Mouse (Mus musculus): Measurements from ENCODE around the gene Ppp1r36. TPM values are rescaled to one million over a fixed set of nuclear protein-coding genes. Genes with fewer than 3 reads are reported as not detected.

Gene Ppp1r36
- polyA plus RNA-seq (2012; rRNA removed): 0.10 TPM in 1 of 2 replicates, not detected in the other

GRCm38 (mm10) chr12:76417433-76417854, at the start of gene Ppp1r36:
TSS of gene Ppp1r36 (plus strand) at chr12:76417538.

DNA sequence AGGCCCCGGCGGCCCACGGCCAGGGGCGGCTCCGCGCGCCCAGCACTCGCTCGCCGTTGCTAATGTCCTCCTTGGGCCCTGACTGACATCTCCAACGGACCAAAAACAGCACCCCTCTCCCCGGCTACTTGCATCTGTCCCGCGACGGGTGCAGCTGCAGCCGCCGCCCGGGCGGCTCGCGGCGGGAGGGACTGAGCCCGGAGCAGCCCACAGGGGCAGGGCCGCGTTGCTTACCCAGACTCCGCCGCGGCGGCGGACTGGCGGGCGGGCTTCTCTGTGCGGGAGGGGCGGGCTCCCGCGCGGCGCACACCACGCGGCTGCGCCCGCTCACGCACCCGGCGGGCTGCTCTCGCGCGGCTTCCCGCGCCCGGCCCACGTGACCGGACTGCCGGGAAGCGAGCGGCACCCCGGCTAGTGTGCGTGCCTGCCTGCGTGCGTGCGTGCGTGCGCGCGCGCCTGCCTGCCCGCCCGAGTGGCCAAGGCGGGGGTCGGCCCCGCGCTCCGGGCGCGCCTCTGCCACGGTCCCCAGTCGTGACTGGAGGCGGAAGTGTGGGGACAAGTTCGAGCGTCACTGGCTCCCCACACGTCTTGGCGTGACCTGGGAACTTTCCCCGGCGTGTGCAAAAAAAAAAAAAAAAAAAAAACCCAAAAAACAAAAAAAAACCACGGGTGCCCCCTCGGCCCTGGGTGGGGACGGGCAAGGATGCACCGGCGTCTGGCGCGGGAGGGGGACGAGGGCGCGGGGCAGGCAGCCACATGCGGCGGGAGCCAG, 47.9 kb upstream of the Ppp1r36 start, which contains the start of gene Zbtb25:
Gene Zbtb25 (minus strand): TSS at position 397 of the 772 bp plus-strand sequence.

DNA sequence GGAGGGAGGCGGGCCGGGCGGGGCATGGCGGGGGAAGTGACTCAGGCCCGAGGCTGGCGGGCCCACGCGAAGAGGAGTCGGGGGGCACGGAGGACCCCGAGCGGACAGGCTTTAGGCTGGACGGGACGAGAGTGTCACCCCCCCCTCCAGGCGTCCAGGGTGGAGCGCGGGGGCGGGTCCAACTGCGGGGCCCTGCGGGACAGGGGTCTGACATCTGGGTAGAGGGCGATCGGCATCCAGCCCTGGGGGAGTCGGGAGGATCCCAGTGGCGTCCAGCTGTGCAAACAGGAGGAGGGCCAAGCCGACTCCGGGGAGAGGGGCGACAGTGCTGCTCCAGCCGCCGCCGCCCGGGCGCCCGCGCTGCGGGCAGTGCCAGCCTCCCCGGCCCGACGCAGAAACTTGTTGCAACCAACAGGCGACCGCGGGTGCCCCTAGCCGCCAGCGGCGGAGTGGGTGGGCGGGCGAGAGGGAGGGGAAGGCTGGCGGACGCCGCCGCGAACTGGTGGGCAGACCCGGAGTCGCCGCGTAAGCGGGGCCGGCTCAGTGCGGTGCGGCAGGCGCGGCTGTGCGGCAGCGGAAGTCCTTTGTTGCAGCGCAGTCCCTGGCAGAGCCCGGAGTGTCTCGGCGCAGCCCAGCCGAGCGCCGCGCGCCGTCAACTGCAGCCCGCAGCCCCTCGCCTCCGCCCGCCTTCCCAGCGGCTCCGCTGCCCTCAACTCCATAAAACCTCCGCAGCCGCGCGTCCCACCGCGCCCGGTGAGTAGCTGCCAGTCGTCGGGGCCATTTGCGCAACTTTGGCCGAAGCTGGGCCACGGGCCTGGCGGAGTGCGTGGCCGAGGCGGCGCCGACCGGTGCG, 47.1 kb upstream of the Ppp1r36 start, which contains the start of gene Zbtb1:
Gene Zbtb1 (plus strand): TSS at position 289 of the 853 bp plus-strand sequence.

GRCm38 (mm10) chr12:76403886-76404537, 13.3 kb upstream of the Ppp1r36 start, which contains the start of gene Hspa2:
TSS of gene Hspa2 (plus strand) at chr12:76404176.

Other genes starting within 250 kb of the Ppp1r36 start
- gene Esr2, start 240.3 kb upstream of the Ppp1r36 start, polyA plus RNA-seq (2012; rRNA removed): not detected in 2 replicates
- not detected in 2 replicates for gene Tex21, start 170.8 kb upstream of the Ppp1r36 start, polyA plus RNA-seq (2012; rRNA removed)
- gene Mthfd1, start 162.2 kb upstream of the Ppp1r36 start, polyA plus RNA-seq (2012; rRNA removed): 6.2 and 6.6 TPM in 2 replicates
- 0.03 and 0.04 TPM in 2 replicates for gene Akap5, start 92.6 kb upstream of the Ppp1r36 start, polyA plus RNA-seq (2012; rRNA removed)
- gene Zbtb25, start 47.9 kb upstream of the Ppp1r36 start, polyA plus RNA-seq (2012; rRNA removed): 1.4 and 2.0 TPM in 2 replicates
- gene Zbtb1, start 47.3 kb upstream of the Ppp1r36 start, polyA plus RNA-seq (2012; rRNA removed): 0.81 and 1.0 TPM in 2 replicates
- 7.0 and 11.6 TPM in 2 replicates for gene Hspa2, start 13.4 kb upstream of the Ppp1r36 start, polyA plus RNA-seq (2012; rRNA removed)
- 13.8 and 14.1 TPM in 2 replicates for gene Plekhg3, start 113.4 kb downstream of the Ppp1r36 start, polyA plus RNA-seq (2012; rRNA removed)